Mouse (Mus musculus) left cerebral cortex, adult 11 months (tissue): ENCODE results near the gene Rad50.

ENCODE experiments used
- DNase-seq: peaks from one replicate; pipeline ENCODE4 v3.0.0; 2022; ENCODE audit warnings: low spot score

Gene Rad50

DNA sequence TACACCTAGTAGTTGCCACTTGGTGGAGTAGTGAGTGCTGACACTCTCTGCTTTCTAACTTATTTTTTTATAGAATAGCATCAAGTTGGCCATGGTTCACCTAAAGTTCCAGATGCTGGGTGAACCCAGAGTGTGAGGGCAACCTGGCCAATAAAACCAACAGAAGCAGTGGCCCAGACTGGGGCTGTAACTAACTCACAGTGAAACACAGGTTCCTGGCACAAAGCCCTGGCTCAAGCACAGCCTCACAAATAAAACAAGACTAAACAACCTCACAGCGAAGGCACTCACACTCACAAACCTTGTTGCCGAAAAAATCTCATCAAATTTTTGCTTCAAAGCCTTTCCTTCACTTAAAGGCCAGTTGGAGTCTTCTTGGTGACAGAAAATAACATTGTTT is 8.6 kb downstream of the Rad50 start:
- DNase-seq: no peak

DNA sequence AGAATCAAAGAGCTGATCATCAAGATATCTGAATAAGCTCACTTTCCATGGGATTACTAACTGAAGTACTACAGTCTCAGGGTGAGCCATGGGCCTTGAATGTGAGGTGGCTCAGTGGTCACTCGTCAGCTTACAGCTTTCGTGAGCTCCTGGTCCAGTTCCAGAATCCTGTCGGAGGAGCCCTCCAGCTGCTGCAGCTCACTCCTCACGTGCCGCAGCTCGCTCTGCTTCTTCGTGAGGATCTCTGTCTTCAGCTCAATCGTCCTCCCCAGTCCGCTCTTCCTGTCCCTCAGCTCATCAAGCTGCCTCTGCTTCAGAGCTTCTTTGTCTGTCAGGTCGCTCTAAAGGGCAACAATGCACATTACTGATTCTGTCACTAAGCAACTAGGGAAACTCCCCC is 15.1 kb downstream of the Rad50 start:
- no peak for DNase-seq

DNA sequence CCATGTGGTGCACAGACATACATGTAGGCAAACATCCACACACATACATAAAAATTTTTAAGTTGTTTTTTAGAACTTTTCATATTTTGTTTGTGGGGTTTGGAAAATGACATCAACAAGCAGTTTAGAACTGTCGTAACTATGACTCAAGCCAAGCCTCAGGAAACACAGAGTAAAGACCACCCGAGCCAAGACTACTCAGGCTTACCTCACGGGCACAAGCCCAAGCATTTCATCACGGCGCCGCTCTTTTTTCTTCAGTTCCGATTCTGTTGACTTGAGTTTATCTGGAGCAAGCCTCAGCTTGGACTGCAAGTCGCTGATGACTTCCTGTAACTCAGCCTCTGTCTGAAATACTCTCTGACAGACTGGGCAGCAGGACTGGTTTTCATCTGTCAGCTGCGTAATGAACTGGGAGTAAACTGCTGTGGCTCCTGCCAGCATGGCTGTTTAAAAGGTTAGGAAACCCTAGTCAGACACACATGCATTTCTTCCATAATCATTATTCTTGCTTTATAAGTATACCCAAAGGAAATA is 24.1 kb downstream of the Rad50 start:
- no peak for DNase-seq

DNA sequence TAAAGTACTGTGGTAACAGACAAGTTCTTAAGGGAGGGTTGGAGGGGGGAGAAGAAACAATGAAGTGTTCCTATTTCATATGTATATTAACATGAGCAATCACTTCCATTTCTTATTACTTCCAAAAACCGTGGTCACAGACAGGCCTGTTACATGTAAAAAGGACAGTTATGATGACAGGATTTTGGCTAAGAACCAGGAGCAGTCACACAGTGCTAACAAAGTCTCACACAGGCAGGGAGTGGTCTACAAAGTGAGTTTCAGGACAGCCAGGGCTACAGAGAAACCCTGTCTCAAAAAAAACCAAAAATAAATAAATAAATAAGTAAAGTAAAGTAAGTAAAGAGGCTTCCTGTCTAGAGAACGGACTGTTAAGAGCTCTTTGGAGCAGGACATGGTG is 24.9 kb downstream of the Rad50 start:
- no peak for DNase-seq

DNA sequence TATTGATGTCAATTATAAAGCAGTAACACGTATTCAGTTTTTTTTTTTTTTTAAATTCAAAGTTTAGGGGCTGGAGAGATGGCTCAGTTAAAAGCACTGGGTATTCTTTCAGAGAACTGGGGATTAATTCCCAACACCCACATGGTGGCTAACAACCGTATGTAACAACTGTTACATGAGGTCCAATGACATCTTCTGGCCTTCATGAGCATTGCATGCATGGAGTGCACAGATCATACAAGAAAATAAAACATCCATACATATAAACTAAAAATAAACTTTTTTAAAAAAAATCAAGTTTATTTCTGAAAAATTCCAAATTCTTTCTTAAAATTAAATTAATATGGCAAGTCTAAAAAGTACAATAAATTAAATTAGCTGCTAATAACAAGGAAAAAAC is 25.4 kb downstream of the Rad50 start:
- no peak for DNase-seq

DNA sequence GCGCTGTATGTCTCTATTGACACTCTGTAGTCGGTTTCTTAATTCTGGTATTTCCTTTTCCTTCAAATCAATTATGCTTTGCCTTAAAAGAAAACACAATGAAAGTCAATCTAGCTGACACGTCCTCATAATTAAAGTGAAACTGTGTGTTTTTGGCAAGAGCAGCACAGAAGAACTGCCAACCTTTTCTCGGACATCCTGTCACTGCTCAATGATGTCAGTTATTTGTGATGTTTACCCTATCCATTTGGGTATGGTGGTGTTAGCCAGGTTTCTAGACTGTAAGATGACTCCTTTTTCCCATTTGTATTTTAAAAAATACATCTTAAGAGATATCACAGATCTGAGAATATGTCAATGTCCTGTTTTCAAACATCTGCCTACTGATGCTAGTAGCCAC is 27.0 kb downstream of the Rad50 start:
- no peak for DNase-seq

DNA sequence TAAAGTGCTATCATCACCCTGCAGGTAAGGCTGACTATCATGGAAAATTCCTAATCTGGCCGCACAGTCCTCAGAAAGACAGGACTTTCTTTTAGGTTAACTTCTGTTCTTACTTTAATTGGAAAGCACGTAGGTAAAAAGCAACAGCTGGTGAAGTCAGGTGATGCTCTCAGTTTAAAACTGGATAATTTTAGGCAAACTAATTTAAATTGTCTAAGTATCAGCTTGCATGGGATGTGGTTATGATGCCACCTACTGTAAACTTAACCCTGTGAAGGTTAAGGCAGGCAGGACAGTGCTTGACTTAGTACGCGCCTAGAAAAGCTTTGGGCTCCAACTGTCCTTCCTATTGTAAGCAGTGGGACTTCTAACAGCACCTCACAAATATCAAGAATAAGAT is 35.7 kb downstream of the Rad50 start:
- DNase-seq: no peak

DNA sequence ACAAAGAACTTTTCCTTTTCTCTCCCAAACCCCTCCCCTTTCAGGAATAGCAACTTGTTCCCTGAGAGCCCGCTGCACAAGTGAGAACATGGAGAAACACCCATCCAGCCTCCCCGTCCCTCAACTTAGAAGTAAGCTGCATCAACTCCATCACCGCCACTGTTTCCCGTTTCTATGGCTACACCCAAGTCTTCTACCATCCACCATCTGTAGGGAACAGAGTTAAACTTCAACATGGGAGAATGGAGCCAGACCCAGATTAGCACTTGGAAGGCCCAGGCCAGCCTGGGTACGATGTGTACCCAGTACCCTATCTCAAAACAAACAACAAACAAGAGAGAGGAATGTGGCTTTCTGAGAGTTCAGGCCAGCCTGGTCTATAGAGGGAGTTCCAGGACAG is 43.0 kb downstream of the Rad50 start:
- no peak for DNase-seq

DNA sequence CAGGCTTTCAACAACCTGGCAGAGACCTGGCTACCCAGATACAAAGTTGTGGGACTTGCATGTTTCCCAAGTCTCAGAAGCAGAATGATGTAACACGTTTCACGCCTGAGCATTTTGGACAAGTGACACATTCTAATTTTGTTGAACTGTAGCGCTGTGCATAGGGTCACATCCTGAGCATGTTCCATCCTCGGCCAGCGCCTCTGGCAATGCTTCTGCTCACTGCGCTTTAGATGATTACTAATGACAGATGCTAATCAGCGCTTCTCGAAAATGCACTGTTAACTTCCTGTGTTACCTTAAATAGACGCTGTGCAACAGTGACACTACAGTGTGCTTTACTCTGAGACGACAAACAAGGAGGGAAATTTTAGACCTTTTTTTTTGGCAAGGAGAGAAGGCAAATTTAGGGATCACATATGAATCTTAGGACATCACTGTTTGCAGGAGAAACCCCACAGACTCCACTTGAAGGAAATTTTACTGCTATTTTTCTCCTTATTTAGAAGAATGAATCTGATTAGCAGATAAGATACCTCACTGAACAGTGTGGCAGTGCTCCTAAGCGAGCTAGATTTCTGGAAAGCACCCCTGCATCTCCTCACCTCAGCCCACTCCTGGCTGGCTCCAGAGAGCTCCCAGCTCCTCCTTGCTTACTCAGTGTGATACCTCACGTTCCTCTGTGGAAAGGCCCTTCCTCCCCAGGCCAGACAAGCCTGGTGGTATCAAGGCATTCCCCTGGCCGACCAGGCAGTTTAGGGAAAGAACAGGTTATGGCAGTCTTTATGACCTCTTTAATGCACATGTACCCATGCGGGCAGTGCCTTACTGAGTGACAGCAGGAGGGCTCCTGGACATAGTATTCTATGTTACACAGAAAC is 44.1 kb downstream of the Rad50 start:
- peak; percentile 27 for DNase-seq

DNA sequence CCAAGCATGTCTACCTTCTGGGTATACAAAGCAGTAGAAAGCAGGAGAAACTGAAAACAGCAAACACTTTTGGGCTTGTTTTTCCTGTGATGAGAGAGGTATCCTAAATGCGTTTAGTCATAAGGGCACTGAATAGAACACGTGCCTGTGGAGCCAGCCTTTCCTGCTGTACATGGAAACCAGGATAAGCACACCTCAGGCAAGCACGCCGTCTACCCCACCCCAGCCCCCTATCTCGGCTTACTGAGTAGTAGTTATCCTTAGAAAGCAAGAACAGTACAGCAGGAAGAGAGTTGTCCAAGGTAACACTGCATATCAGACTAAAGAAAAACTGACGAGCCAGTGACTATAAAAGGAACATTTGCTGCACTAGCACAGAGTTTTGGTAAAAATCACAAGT is 49.3 kb downstream of the Rad50 start:
- no peak for DNase-seq

DNA sequence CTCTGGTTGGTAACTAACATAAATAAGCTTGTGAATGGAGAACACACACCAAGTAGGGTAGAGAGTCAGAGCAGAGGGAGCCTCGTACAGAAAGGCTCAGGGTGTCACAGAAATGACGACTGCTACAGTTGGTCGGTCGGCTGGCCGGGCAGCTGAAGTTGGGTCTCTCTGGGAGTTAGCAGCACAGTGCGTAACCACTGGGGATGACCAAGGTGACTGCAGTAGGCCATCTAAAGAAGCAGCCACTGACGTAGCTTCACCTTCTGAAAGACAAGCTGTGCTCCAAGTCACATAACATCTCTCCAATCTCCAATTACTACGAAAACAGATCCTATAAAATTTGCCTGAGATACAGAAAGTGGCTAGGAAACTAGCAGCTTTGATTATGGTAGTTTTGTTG is 49.7 kb downstream of the Rad50 start:
- DNase-seq: no peak

DNA sequence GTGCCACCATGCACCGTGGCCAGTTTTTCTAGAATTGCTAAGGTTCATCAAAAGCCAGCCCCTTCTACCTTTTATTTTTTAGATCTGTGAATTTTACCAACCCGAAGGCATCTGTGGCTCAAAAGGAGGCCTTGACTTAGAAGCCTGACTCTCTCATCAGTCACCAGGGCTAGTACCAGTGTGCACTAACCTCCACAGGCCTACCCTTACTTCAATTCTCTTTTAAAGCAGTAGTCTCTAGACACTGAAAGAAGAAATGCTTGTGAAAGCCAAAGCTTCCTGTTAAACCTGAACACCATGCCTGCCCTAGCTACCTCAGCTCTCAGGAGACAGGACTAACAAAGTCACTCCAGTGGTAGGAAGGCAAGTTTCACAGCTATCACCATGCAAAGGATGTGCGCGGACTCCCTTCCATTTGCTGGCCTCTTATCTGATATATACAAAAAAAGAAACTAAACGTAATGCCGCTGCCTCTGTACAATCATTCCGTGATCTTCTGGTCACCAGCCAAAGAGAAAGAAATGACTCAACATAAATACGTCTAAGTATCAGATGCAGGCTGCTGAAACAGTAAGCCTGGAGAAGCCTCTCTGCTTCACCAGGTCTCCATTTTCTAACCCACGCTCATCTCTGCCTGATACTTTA is 50.4 kb downstream of the Rad50 start:
- DNase-seq: no peak

DNA sequence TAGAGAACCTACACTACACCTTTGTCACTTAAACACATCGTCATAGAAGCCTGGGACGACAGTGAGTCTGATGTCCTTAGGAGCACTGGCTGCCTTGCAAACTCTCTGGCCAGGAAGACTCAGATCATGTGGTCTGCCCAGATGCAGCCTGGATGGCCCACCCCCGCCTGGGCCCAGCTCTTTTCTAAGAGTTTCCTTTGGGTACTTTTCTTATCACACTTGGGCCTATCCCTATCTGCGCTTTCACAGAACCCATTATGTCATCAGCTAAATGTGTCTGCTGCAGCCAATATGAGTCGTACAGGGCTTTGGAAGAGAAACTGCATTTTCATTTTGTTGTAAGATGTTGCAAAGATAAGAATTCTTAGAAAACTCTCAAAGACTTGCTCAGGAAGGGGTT is 52.1 kb downstream of the Rad50 start:
- no peak for DNase-seq

DNA sequence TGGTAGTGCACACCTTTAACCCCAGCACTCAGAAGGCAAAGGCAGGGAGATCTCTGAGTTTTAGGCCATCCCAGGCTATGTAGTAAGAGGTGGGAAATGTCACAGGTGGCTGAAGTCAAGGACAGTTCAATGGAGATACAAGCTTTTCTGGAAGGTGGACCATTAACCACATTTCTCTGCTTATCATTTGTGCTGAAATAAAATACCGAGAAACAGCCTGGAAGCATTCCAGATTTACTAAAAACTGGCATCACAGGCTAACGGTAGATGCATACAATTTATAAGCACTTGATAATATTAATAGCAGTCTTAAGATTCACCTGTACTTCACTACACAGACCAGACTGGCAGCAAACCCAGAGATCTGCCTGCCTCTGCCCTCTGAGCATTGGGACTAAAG is 54.7 kb downstream of the Rad50 start:
- DNase-seq: no peak

DNA sequence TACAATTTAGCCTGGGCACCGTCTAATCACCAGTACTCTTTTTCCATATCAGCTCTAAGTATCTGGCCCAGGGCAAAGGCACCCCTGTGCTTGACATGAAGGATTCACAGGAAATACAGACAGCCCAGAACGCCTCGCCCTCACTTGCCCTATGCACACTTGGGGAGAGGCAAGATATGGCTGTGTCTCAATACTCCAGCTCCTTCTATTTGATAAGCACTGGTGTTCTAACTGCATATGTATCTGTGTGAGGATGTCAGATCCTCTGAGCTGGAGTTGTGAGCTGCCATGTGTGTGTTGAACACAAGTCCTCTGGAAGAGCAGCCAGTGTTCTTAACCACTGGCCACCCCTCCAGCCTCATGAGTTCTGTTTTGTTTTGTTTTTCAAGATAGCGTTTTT is 55.7 kb downstream of the Rad50 start:
- DNase-seq: no peak

DNA sequence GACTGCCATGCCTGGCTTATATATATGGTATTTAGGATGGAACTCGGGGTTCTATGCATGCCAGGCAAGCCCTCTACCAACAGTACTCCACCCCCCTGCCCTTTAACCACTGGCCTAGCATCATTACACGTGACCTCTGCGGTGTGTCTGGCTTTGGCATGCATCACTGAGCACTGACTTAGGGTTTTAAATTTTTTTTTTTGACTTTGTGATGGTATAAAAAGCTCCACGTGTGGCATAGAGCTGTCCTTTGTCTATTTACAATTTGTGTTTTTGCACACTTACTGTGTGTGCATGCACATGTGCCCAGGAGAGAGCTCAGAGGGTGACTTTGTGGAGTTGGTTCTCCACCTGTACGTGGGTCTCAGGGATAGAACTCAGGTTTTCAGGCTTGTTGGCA is 63.1 kb downstream of the Rad50 start:
- DNase-seq: no peak

DNA sequence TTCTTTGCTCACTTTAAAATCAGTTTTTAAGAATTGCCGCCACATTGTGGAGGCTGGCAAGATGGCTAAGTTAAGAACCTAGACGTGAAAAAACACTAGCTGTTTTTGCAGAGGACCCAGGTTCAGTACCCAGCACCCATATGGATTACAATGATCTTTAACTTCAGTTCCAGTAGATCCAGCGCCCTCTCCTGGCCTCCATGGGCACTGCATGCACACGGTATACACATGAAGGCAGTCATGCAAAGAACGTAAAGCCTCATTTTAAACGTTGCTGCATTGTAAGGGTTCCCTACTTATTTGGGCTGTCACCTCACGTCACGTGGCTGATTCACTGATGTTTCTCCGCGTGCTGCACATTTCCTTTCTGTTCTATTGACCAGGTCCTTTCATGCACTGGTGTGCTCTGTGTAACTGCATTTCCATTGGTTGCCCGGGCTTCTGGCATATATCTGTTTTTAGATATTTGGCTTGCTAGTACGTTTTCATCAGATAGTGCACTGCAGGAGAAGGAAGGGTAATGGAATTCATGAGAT is 64.3 kb downstream of the Rad50 start:
- no peak for DNase-seq

DNA sequence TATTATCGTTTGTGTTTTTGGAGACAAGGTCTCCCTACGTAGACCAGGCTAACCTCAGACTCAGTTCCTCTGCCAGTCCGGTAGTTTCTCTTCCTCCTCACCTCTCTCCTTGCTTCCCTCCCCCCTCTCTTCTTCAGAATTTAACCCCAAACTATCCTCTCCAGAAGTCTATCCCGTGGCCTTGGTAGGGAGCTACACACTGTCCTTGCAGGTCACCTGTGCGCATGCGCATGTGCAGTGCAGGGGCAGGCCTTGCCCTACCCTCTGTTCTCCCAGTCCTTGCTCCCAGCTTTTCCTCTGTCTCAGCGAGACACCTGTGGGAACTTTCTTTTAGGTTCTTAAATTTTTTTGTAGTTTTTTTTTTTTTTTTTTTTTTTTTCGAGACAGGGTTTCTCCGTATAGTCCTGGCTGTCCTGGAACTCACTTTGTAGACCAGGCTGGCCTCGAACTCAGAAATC is 69.3 kb downstream of the Rad50 start:
- DNase-seq: no peak

DNA sequence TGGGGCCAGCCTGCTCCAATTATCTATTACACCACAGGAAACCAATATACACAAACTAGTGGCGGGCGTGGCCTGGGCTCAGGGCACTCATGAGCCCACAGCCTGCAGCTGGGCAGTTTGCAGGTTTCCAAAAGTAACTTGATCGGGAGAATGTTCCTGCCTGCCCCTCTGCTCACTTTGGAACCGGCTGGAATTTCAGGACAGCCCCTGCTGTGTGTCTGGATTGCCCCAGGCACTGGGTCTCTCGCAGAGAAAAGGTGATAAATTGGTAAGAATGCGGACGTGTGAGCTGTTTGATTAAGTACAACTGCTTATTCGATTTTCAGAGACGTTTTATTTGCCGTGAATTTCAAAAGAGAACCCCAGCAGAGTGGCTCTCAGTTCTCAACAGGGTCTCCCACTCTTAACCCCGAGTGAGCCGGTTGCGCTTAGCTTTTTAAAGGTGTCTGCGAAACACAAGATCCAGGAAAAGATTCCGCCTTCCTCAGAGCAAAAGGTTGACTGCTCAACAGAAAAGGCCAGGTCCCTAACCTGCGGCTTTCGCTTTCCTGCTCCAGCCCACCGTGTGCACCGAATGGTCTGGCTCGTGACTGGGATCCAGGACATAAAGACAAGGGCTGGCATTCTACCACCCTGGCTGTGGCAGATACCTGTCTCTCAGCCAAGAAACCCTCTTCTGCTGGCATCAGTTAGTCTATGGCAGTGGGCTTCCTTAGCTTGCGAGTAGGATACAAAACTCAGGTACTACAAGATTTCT is 69.9 kb downstream of the Rad50 start:
- no peak for DNase-seq

DNA sequence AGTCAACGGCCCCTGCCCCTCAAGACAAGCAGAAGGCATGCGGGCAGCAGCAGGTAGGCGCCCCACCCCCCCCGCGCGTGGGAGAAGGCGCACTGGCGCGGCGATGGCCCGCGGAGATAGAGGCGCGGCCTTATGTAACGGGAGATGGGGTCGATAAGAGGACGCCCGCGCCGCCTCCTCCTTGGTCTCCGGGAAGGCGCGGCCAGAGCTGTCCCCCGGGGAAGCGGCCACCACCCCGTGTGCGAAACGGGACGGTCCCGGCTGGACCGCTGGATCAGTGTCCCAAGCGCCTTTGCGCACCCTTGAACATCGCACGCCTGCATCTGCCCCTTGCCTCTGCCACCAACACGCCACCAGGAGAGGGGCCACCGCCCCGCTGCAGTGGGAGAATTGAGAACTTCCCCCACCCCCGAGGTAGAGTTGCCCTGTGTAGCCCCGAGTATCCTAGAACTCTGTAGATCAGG is 70.9 kb downstream of the Rad50 start:
- DNase-seq: no peak

DNA sequence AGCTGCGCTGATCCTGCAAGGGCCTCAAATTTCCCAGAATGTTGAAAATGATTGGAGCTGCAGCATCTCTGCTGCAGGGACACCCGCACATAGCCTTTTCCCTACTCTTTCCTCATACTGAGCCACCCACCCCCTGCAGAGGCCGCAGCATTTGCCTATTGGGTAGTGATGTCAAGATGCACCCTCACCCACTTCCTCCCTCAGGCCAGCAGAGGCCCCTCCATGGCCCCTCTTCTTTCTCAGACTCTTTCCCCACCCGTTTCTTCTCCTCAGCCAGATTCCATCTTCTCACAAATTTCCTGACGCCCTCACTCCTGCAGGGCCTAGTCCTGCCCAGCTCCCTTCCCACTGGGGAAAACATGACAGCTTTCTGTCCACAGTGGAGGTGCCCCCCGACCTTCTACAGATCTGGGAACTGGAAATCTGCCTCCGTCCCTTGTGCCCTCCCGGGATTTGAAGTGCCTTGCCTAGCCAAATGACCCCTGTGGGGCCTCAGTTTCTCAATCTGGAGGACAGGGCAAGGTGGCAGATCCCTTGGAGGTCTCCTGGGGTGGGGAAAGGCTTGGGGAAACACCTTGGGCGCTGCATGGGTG is 71.4 kb downstream of the Rad50 start:
- no peak for DNase-seq

DNA sequence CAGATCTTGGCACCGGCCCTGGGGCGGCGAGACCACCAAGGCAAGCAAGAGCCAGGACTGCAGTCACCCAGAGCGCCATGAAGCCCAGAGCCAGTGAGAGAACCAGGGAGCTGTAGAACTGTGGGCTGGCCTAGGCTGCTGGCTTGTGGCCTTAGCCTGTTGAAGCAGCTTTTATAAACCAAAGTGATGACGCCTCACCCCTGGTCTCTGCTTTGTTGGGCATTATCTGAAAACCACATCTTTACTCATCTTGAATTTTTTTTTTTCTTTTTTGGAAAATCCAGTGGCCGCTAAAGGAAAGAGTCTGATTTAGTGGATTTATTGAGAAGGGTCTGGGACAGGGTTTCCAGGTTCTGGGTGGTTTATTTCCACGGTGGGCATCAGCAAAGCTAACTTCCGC is 72.6 kb downstream of the Rad50 start, which contains the start of gene Il13:
Gene Il13, minus strand, starts transcription at position 147 of the 400 bp plus-strand sequence.
- no peak for DNase-seq
